Mouse (Mus musculus) CD4-positive, CD25-positive, alpha-beta regulatory T cell, adult 2 months (primary cell): ENCODE measurements around the gene Slc35b4.

Source experiments
- DNase-seq: peaks from one replicate; pipeline ENCODE4 v3.0.0-alpha.2; 2012; ENCODE audit warnings: low read depth, low spot score

The Slc35b4 gene

GRCm38 (mm10) chr6:34129261-34129660 is 47.6 kb downstream of the Slc35b4 start:
- DNase-seq: peak; percentile 33

GRCm38 (mm10) chr6:34124401-34124800 is 52.5 kb downstream of the Slc35b4 start:
- no peak for DNase-seq

GRCm38 (mm10) chr6:34116838-34117478 is 60.0 kb downstream of the Slc35b4 start:
- DNase-seq: no peak

- no peak for DNase-seq
These were observed 65.5 kb downstream of the Slc35b4 start for GRCm38 (mm10) chr6:34111406-34111805.

GRCm38 (mm10) chr6:34110571-34110970 is 66.3 kb downstream of the Slc35b4 start:
- no peak for DNase-seq
